Mouse (Mus musculus) cortical plate, adult 2 months (tissue): ENCODE results near the gene Ptprcap.

ENCODE experiments used
- CTCF ChIP-seq: fragments of 200-500 bp; IDR thresholded peaks from 2 replicates; pipeline ENCODE4 v1.5.1; 2011; ENCODE audit warnings: mild to moderate bottlenecking, control low read depth, low read length; ENCODE audit not compliant: insufficient read depth; ENCODE audit errors: extremely low read depth
- POLR2A ChIP-seq: fragments of 200-500 bp; IDR thresholded peaks from 2 replicates; pipeline ENCODE4 v1.6.1; 2011; ENCODE audit warnings: mild to moderate bottlenecking, low read length, control low read depth; ENCODE audit not compliant: insufficient read depth; ENCODE audit errors: extremely low read depth

- TF ChIP-seq POLR2A = no peak
- TF ChIP-seq CTCF = no peak
Measured at GRCm38 (mm10) chr19:4134354-4134753, 19.1 kb upstream of the Ptprcap start.
